Mouse (Mus musculus): Measurements from ENCODE around the gene Xrra1. TPM values are rescaled to one million over a fixed set of nuclear protein-coding genes. Genes with fewer than 3 reads are reported as not detected.
"Not testable (repeated sequence)": the region's sequence is repeated elsewhere in the genome, so short reads cannot be mapped to it uniquely, and the experiment has no call there.

The Xrra1 gene
- total RNA-seq, 2 experiments from 2014 or later = 2.1 to 2.4 TPM

- no peak for DNase-seq (ENCODE audit: low spot score in 2 of 2)
Measured at GRCm38 (mm10) chr7:99945939-99946338, 87.0 kb downstream of the Xrra1 start.

- DNase-seq (ENCODE audit: low spot score in 2 of 2) = no peak
Measured at GRCm38 (mm10) chr7:99946356-99946755, 87.4 kb downstream of the Xrra1 start.

- DNase-seq (ENCODE audit: low spot score in 2 of 2) = no peak
Measured at GRCm38 (mm10) chr7:99947329-99947728, 88.4 kb downstream of the Xrra1 start.

DNA sequence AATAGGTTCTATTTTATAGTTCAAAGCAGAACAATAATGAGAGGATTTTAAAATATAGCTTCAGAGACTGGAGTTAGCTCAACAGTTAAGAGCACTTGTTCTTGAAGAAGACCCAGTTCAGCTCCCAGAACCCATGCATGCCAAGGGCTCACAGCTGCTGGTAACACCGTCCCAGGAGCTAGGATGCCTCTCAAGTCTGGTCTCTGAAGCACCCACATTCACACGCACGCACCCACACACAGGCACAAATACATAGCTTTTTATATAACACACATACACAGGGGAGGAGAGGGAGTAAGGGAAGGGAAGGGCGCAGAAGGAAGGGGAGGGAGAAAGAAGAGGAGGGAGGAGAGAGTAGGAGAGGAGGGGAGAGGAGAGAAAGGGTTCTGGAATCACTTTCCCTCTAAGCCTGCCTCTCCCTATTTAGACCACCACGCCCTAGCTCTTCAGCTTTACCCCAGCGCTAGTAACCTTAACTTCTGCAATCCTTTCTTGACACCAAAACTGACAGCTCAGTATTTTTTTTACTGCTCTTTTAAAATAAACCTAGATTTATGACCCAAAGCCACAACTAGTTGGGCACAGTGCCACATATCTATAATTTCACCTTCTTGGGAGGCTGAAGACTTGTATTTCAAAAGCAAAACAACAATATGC, 94.7 kb downstream of the Xrra1 start:
- DNase-seq (ENCODE audit: low spot score in 2 of 2) = no peak

- no peak for DNase-seq (ENCODE audit: low spot score in 2 of 2)
Measured at GRCm38 (mm10) chr7:99954212-99954611, 95.3 kb downstream of the Xrra1 start.

- no peak for DNase-seq (ENCODE audit: low spot score in 2 of 2)
Measured at GRCm38 (mm10) chr7:99956095-99956494, 97.2 kb downstream of the Xrra1 start.

GRCm38 (mm10) chr7:99957226-99957965, 98.5 kb downstream of the Xrra1 start:
- DNase-seq (ENCODE audit: low spot score in 2 of 2) = no peak

DNA sequence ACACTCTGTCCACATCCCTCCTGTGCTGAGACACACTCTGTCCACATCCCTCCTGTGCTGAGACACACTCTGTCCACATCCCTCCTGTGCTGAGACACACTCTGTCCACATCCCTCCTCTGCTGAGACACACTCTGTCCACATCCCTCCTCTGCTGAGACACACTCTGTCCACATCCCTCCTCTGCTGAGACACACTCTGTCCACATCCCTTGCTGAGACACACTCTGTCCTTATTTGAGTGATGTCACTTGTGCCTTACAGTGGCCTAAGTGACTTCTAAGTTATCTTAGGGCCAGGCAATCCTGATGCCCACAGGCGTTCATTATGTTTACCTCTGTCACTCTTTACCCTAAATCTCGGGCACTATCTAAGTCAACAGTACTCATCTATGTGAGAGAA, 101.7 kb downstream of the Xrra1 start:
- DNase-seq (ENCODE audit: low spot score in 2 of 2) = not testable (repeated sequence)

- no peak for DNase-seq (ENCODE audit: low spot score in 2 of 2)
Measured at GRCm38 (mm10) chr7:99961518-99961917, 102.6 kb downstream of the Xrra1 start.

DNA sequence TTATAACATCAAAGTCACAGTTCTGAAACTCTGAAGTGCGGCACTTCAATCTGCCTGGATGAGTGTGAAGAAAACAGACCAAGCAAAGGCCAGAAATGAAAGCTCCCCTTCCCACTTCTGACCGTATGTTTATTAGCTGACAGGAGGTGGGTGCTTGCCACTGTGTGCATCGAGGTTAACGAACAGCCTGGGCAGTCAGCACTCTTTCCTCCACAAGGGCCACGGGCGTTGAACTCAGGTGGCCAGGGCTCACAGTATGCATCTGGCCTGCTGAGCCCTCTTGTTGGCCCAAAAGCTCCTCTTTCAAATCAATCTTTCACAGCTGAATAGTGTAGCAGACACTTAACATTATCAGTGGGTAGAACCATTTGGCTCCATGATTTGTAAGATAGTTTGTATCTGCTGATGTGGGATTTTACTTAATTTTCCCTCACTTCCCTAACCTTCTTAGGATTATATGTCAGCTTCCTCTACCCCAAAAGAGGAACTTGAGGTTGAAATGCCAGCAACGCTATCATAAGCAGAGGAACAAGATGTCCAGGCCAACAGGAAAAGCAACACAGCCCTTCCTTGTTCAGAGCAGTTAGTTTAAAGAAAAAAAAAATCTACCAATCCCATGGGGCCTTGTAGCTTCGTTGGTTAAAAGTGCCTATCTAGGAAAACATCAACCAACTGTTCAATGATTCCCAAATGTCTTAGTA, 103.8 kb downstream of the Xrra1 start:
- DNase-seq (ENCODE audit: low spot score in 2 of 2) = no peak

DNA sequence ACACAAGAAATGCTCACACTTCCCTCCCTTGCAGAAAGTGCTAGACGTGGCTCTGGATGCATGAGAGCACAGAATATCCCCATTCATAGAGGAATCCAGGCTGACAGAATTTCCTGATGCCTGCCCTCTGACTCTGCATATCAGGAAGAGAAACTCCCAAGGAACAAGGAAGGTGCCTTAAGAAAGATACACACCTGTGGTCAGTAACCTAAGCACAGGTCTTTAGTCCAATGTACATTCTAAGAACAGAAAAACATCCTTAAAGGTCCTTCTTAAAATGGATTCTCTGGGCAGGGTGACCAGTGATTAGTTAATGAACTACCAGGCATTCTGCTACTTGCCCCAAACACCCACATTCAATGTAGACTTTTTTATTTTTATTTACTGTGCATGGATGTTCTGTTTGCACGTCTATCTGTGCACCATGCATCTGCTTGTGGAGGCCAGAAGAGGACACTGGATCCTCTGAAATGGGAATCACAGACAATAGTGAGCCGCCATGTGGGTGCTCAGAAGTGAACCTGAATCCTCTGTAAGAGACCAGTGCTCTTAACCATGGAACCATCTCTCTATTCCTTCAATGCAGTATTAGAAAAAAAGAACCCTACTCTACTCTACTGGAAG, 104.4 kb downstream of the Xrra1 start:
- no peak for DNase-seq (ENCODE audit: low spot score in 2 of 2)

GRCm38 (mm10) chr7:99965020-99965841, 106.3 kb downstream of the Xrra1 start:
- peak in 1 of 2 experiments; percentile 26 for DNase-seq (ENCODE audit: low spot score in 2 of 2)

DNA sequence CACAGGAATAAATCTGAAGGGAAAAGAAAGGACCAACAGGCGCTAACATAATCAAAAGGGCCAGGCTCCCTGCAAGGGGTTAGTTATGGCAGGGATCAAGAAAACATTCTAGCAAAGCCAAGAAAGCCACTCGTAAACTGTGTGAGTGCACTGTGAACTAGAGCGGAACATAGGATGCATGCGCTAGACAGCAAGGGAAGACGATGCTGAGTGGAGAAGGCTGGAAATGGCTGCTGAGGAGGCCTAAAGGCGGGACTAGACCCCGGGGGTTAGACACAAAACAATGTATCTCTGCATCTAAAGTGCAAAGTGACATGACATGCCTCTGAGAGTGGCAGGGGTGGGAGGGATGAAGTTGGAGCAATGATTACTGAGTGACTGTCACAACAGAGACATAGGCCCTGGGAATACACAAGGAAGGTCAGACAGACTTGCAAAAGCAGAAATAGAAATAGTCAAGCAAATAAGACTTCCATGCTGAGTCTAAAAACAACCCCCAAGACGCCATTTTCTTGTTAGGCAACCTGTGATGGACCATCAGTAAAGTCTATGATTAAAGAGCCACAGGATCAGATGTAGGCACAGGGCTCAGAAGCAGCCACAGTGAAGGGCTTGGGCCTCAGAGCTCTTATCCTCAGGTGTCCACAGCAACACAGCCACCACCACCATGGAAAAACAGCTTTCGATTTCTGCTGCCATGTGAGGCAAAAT, 107.2 kb downstream of the Xrra1 start:
- no peak for DNase-seq (ENCODE audit: low spot score in 2 of 2)

Other genes with a start within 250 kb of the Xrra1 start
- 10 to 100 TPM; 28.6 to 32.5 TPM for gene Tpbgl, start 232.0 kb upstream of the Xrra1 start, total RNA-seq (2021)
- 1 to 10 TPM; 8.0 to 9.1 TPM for gene Slco2b1, start 147.8 kb upstream of the Xrra1 start, total RNA-seq (2021)
- gene Olfr520, start 128.8 kb upstream of the Xrra1 start, total RNA-seq (2021) = under 1 TPM in 1 of 2 experiments, not detected in 1; 0.21 TPM
- not detected for gene Olfr521, start 95.6 kb upstream of the Xrra1 start, total RNA-seq (2021)
- 1 to 10 TPM; 2.4 to 2.8 TPM for gene Neu3, start 30.7 kb upstream of the Xrra1 start, total RNA-seq (2021)
- gene Spcs2, start 4.3 kb downstream of the Xrra1 start, total RNA-seq (2021) = 10 to 100 TPM; 80.1 to 80.8 TPM
- 10 to 100 TPM; 12.4 to 14.5 TPM for gene Rnf169, start 121.3 kb downstream of the Xrra1 start, total RNA-seq (2021)
- gene Chrdl2, start 147.1 kb downstream of the Xrra1 start, total RNA-seq (2021) = 1 to 10 TPM; 4.7 to 6.5 TPM